ENCODE assay signal across 21 mouse cellular contexts in genomic region chr11:82071076-82071475, GRCm38 (mm10). TPM values are rescaled to one million over a fixed set of nuclear protein-coding genes. Genes with fewer than 3 reads are reported as not detected.
DNase-seq lines count a peak whose midpoint lies in the region; TF ChIP-seq lines count a peak whose summit lies in the region.
"Had no signal": no experiment of that assay in that cellular context is flagged by ENCODE, and none has a peak within 500 bp of the region (broad histone marks: within the 10 kb centered on the region; RNA-seq: fewer than 3 reads in every experiment).

No protein-coding gene starts in this region.

- no peak for TF ChIP-seq CTCF in layer of hippocampus, adult 2 months (conservative IDR thresholded peaks at IDR 0.05)

- no peak overlapping the region for H3K27ac ChIP-seq in layer of hippocampus, adult 2 months
- H3K27ac ChIP-seq: embryonic facial prominence, embryonic 13.5 days; forebrain, embryonic 12.5 days; hindbrain, embryonic 15.5 days had no signal

- peak; percentile 1 for DNase-seq in cerebellum, adult 11-12 months
- DNase-seq in cerebellum, adult 11 months: no peak
- DNase-seq in gastrocnemius, postnatal 25 days: peak; percentile 35
- DNase-seq in gastrocnemius, postnatal 36 days: no peak
- peak; percentile 9 for DNase-seq in left cerebral cortex, postnatal 4 days
- DNase-seq in left cerebral cortex, adult 18-20 months (ENCODE audit: low spot score in 2 of 2): no peak
- no peak for DNase-seq in layer of hippocampus, adult 2 months (ENCODE audit: low spot score in 2 of 2)
- DNase-seq: adrenal gland, postnatal 25 days; B cell, adult 2 months; cerebellum, adult 8-10 months; cerebellum, postnatal 36 days; kidney, adult 11 months; kidney, adult 9 months had no signal

- H3K4me3 ChIP-seq in layer of hippocampus, adult 2 months: no peak overlapping the region
- H3K4me3 ChIP-seq: embryonic facial prominence, embryonic 13.5 days; forebrain, embryonic 12.5 days; hindbrain, embryonic 15.5 days had no signal

- intact Hi-C loops in gastrocnemius, postnatal 36 days (cut with DNase I): no loop called here
- intact Hi-C loops in left cerebral cortex, postnatal 4 days (cut with DNase I): no loop called here

RNA-seq across cellular contexts. Expression of gene Ccl11, which starts 13.5 kb away (rescaled TPM):
- 10 to 100 TPM; 12.2 to 14.3 TPM for total RNA-seq in gastrocnemius, postnatal 25 days (2021)
- total RNA-seq in gastrocnemius, postnatal 36 days (2021): 10 to 100 TPM; 19.5 to 20.9 TPM
- not detected for total RNA-seq in left cerebral cortex, postnatal 4 days (2021)
- not detected for total RNA-seq in left cerebral cortex, adult 18-20 months (2021)
- total RNA-seq in layer of hippocampus, adult 2 months (2021): under 1 TPM in 1 of 2 experiments, not detected in 1; 0.34 TPM
- total RNA-seq: G1E had no signal

RNA-seq across cellular contexts. Expression of gene Ccl7, which starts 25.6 kb away (rescaled TPM):
- total RNA-seq in gastrocnemius, postnatal 25 days (2021): under 1 TPM in 1 of 2 experiments, not detected in 1; 0.35 TPM
- total RNA-seq in gastrocnemius, postnatal 36 days (2021): not detected
- not detected for total RNA-seq in left cerebral cortex, postnatal 4 days (2021)
- total RNA-seq in left cerebral cortex, adult 18-20 months (2021): not detected
- not detected for total RNA-seq in layer of hippocampus, adult 2 months (2021)
- total RNA-seq: G1E had no signal

RNA-seq across cellular contexts. Expression of gene Ccl12, which starts 30.6 kb away (rescaled TPM):
- not detected for total RNA-seq in gastrocnemius, postnatal 25 days (2021)
- total RNA-seq in gastrocnemius, postnatal 36 days (2021): not detected
- total RNA-seq in left cerebral cortex, postnatal 4 days (2021): 1 to 10 TPM; 1.1 TPM
- total RNA-seq in left cerebral cortex, adult 18-20 months (2021): 1 to 10 TPM in 1 of 2 experiments, not detected in 1; 1.3 TPM
- not detected for total RNA-seq in layer of hippocampus, adult 2 months (2021)
- total RNA-seq: adrenal gland, adult 18-20 months; adrenal gland, postnatal 25 days; G1E; gastrocnemius, adult 8-10 months had no signal

RNA-seq across cellular contexts. Expression of gene Gm17268, which starts 32.7 kb away (rescaled TPM):
- total RNA-seq in gastrocnemius, postnatal 25 days (2021): not detected
- not detected for total RNA-seq in gastrocnemius, postnatal 36 days (2021)
- not detected for total RNA-seq in left cerebral cortex, postnatal 4 days (2021)
- not detected for total RNA-seq in left cerebral cortex, adult 18-20 months (2021)
- total RNA-seq in layer of hippocampus, adult 2 months (2021): not detected
- total RNA-seq: adrenal gland, adult 18-20 months; adrenal gland, postnatal 25 days; G1E; gastrocnemius, adult 8-10 months; heart, adult 18-20 months; heart, postnatal 36 days had no signal

RNA-seq across cellular contexts. Expression of gene Ccl2, which starts 35.7 kb away (rescaled TPM):
- total RNA-seq in gastrocnemius, postnatal 25 days (2021): under 1 TPM; 0.35 to 0.46 TPM
- total RNA-seq in gastrocnemius, postnatal 36 days (2021): not detected
- total RNA-seq in left cerebral cortex, postnatal 4 days (2021): 1 to 10 TPM in 1 of 2 experiments, not detected in 1; 1.2 TPM
- total RNA-seq in left cerebral cortex, adult 18-20 months (2021): under 1 TPM in 1 of 2 experiments, not detected in 1; 0.63 TPM
- not detected for total RNA-seq in layer of hippocampus, adult 2 months (2021)
- total RNA-seq: G1E had no signal

Comparison
In these comparisons a context has a peak if more than half of its experiments do, and no peak if none do; other contexts are left out.
1. DNase-seq: peak in cerebellum, adult 11-12 months (single experiment), gastrocnemius, postnatal 25 days (single experiment) and left cerebral cortex, postnatal 4 days (single experiment); none in cerebellum, adult 11 months (single experiment), gastrocnemius, postnatal 36 days (0 of 2), left cerebral cortex, adult 18-20 months (0 of 2) and layer of hippocampus, adult 2 months (0 of 2).
2. RNA of gene Ccl11, which starts 13.5 kb away (total RNA-seq): 19.5 to 20.9 TPM in gastrocnemius, postnatal 36 days and 12.2 to 14.3 TPM in gastrocnemius, postnatal 25 days; 0.34 TPM in layer of hippocampus, adult 2 months, not detected in left cerebral cortex, postnatal 4 days and not detected in left cerebral cortex, adult 18-20 months; every median in the first group is over 4 times any median in the second.